Mouse (Mus musculus) hindbrain, postnatal 0 days (tissue): ENCODE measurements at regions not wholly inside any gene's neighbourhood (a gene's known extent, or its start where the extent isn't known, plus 50 kb on each side); places are given as distances from the start of the nearest gene placed in this dataset.

ENCODE experiments used
- ATAC-seq: fragments of 200-750 bp; cut with Nextera tagmentation; 2 replicates; pipeline ENCODE4 v1.8.0; 2017; ENCODE audit warnings: mild to moderate bottlenecking, moderate TSS enrichment, moderate library complexity
- DNase-seq: peaks from one replicate; pipeline ENCODE4 v3.0.0-alpha.2; 2015; ENCODE audit warnings: low spot score
- H3K27ac ChIP-seq: fragments of 300-500 bp; sonication (generic); 2 replicates; pipeline ENCODE4 v1.5.1; 2014; ENCODE audit warnings: mild to moderate bottlenecking
- H3K27me3 ChIP-seq: fragments of 300-500 bp; sonication (generic); 2 replicates; pipeline ENCODE4 v1.6.1; 2014; ENCODE audit warnings: low read length, mixed read lengths; ENCODE audit not compliant: insufficient read depth
- H3K36me3 ChIP-seq: fragments of 300-500 bp; sonication (generic); 2 replicates; pipeline ENCODE4 v1.6.1; 2014; ENCODE audit warnings: low read length, mixed read lengths; ENCODE audit not compliant: insufficient read depth
- H3K4me1 ChIP-seq: fragments of 300-500 bp; sonication (generic); 2 replicates; pipeline ENCODE4 v1.6.1; 2014; ENCODE audit warnings: antibody characterized with exemption, low read length, mixed read lengths; ENCODE audit not compliant: insufficient read depth
- H3K4me2 ChIP-seq: fragments of 300-500 bp; sonication (generic); 2 replicates; pipeline ENCODE4 v1.6.1; 2014; ENCODE audit warnings: low read depth, mild to moderate bottlenecking, low read length, moderate library complexity, mixed read lengths
- H3K4me3 ChIP-seq: fragments of 300-500 bp; sonication (generic); 2 replicates; pipeline ENCODE4 v1.5.1; 2014; ENCODE audit warnings: low read length
- H3K9ac ChIP-seq: fragments of 300-500 bp; sonication (generic); replicated peaks from 2 replicates; pipeline ENCODE4 v1.6.1; 2014; ENCODE audit warnings: mild to moderate bottlenecking, low read length, moderate library complexity, mixed read lengths
- H3K9me3 ChIP-seq: fragments of 300-500 bp; sonication (generic); 2 replicates; pipeline ENCODE4 v1.6.1; 2016; ENCODE audit warnings: low read length, mixed read lengths
- CTCF ChIP-seq: IDR thresholded peaks from 2 replicates; pipeline ENCODE4 v1.5.1; 2016; ENCODE audit warnings: antibody characterized with exemption, control low read depth, low read depth
- WGBS: fragments of 180-500 bp; shearing (Covaris S2); extraction: QIAGEN DNeasy Blood & Tissue Kit; methylation state at CpG from one replicate; pipeline ENCODE4 v1.1.7; 2014; 5-methylcytosine and 5-hydroxymethylcytosine counted together

- H3K36me3 ChIP-seq, result no peaks in the 10 kb centered on the region
- no peak overlapping the region for H3K4me3 ChIP-seq
- DNase-seq, result no peak
- WGBS, result 86% methylated on average over 2 of the region's 2 CpGs
- no peak overlapping the region for H3K9ac ChIP-seq
- H3K9me3 ChIP-seq, result no peaks in the 10 kb centered on the region
- H3K27ac ChIP-seq, result no peak overlapping the region
- no peaks in the 10 kb centered on the region for H3K27me3 ChIP-seq
- no peak overlapping the region for H3K4me2 ChIP-seq
- no peaks in the 10 kb centered on the region for H3K4me1 ChIP-seq
- TF ChIP-seq CTCF, result no peak
- ATAC-seq, result no peak
Measured at GRCm38 (mm10) chr3:51145985-51146384, 78.3 kb upstream of the Noct start.

GRCm38 (mm10) chr3:51150012-51150411 lies 74.2 kb upstream of the Noct start:
- Histone ChIP-seq H3K4me1 (no peaks in the 10 kb centered on the region), H3K27me3 (no peaks in the 10 kb centered on the region), H3K9ac (no peak overlapping the region), H3K27ac (no peak overlapping the region), H3K4me2 (no peak overlapping the region), H3K4me3 (no peak overlapping the region), H3K36me3 (no peaks in the 10 kb centered on the region), H3K9me3 (no peaks in the 10 kb centered on the region)
- DNase-seq, result no peak
- TF ChIP-seq CTCF, result no peak
- no peak for ATAC-seq
- WGBS, result 72% methylated on average over 6 of the region's 6 CpGs

- WGBS, result 53% methylated on average over 4 of the region's 4 CpGs
- H3K9me3 ChIP-seq, result no peaks in the 10 kb centered on the region
- H3K27ac ChIP-seq, result no peak overlapping the region
- H3K4me1 ChIP-seq, result no peaks in the 10 kb centered on the region
- H3K27me3 ChIP-seq, result no peaks in the 10 kb centered on the region
- no peak for ATAC-seq
- DNase-seq, result peak; percentile 32
- no peak overlapping the region for H3K4me3 ChIP-seq
- TF ChIP-seq CTCF, result no peak
- no peaks in the 10 kb centered on the region for H3K36me3 ChIP-seq
- H3K9ac ChIP-seq, result no peak overlapping the region
- H3K4me2 ChIP-seq, result no peak overlapping the region
Measured at GRCm38 (mm10) chr3:51151104-51151503, 73.1 kb upstream of the Noct start.

- 33% methylated on average over 4 of the region's 4 CpGs for WGBS
- no peak for TF ChIP-seq CTCF
- Histone ChIP-seq H3K9me3 (no peaks in the 10 kb centered on the region), H3K4me1 (peaks cover 6% of the 10 kb centered on the region; the same call in 1 of the 2 replicates), H3K27me3 (no peaks in the 10 kb centered on the region), H3K4me2 (no peak overlapping the region), H3K4me3 (no peak overlapping the region), H3K9ac (no peak overlapping the region), H3K36me3 (no peaks in the 10 kb centered on the region), H3K27ac (peak overlapping the region; percentile 68; the same call in 1 of the 2 replicates)
- DNase-seq, result peak; percentile 60
- no peak for ATAC-seq
Measured at GRCm38 (mm10) chr3:51155621-51156020, 68.6 kb upstream of the Noct start.

- TF ChIP-seq CTCF, result peak; percentile 76
- peaks cover 6% of the 10 kb centered on the region; the same call in 1 of the 2 replicates for H3K4me1 ChIP-seq
- H3K9me3 ChIP-seq, result no peaks in the 10 kb centered on the region
- no peak overlapping the region for H3K9ac ChIP-seq
- ATAC-seq (peak; percentile 91), DNase-seq (peak; percentile 85)
- H3K27me3 ChIP-seq, result no peaks in the 10 kb centered on the region
- WGBS, result 29% methylated on average over 20 of the region's 20 CpGs
- H3K36me3 ChIP-seq, result no peaks in the 10 kb centered on the region
- peak overlapping the region; percentile 16; the same call in 1 of the 2 replicates for H3K4me2 ChIP-seq
- H3K27ac ChIP-seq, result peak overlapping the region; percentile 68
- H3K4me3 ChIP-seq, result no peak overlapping the region
Measured at GRCm38 (mm10) chr3:51156386-51157290, 67.6 kb upstream of the Noct start.

- Histone ChIP-seq H3K4me2 (peak overlapping the region; percentile 16; the same call in 1 of the 2 replicates), H3K4me3 (no peak overlapping the region), H3K27ac (peak overlapping the region; percentile 68; the same call in 1 of the 2 replicates), H3K27me3 (no peaks in the 10 kb centered on the region), H3K9ac (no peak overlapping the region), H3K4me1 (peaks cover 6% of the 10 kb centered on the region; the same call in 1 of the 2 replicates), H3K9me3 (no peaks in the 10 kb centered on the region), H3K36me3 (no peaks in the 10 kb centered on the region)
- TF ChIP-seq CTCF, result no peak
- no peak for DNase-seq
- no peak for ATAC-seq
- 12% methylated on average over 4 of the region's 4 CpGs for WGBS
Measured at GRCm38 (mm10) chr3:51157291-51157650, 67.0 kb upstream of the Noct start.

GRCm38 (mm10) chr3:51158449-51158848 lies 65.8 kb upstream of the Noct start:
- no peak for TF ChIP-seq CTCF

More at GRCm38 (mm10) chr3:51158449-51158848, 65.8 kb upstream of the Noct start:
- H3K9me3 ChIP-seq, result no peaks in the 10 kb centered on the region
- DNase-seq (no peak), ATAC-seq (no peak)
- no peak overlapping the region for H3K9ac ChIP-seq
- peaks cover 6% of the 10 kb centered on the region; the same call in 1 of the 2 replicates for H3K4me1 ChIP-seq
- WGBS, result 75% methylated on average over 4 of the region's 4 CpGs
- H3K4me3 ChIP-seq, result no peak overlapping the region
- H3K36me3 ChIP-seq, result no peaks in the 10 kb centered on the region
- no peak overlapping the region for H3K27ac ChIP-seq
- H3K27me3 ChIP-seq, result no peaks in the 10 kb centered on the region
- H3K4me2 ChIP-seq, result no peak overlapping the region
